Mouse (Mus musculus): Measurements from ENCODE around the gene Fras1.

DNA sequence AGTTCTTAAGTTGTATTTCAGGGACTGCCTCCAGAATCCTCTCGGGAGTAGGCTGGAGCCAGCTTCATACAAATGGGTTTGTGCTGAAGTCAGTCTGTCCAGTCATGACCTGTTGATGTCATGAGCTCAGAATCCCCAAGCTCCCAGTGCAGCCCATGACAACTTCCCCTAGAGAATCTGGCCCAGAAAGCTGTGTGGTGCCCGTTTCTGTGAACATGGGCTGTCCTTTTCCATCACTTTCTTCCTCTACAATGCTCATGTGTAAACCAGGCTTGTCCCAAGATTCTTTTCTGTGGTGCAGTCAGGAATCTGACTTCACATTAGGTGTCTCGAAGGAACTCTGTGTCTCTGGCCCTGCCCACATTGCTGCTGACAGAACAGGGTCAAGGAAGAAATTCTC lies 429.3 kb downstream of the Fras1 start:
- no peak for TF ChIP-seq CTCF (IDR thresholded peaks at IDR 0.05; ENCODE audit: low read depth, low read length)
- TF ChIP-seq POLR2A (IDR thresholded peaks at IDR 0.05; ENCODE audit: extremely low read depth, insufficient read depth, low read length): no peak
